Mouse (Mus musculus): Measurements from ENCODE around the gene Gm3002.
"Not testable (repeated sequence)": the region's sequence is repeated elsewhere in the genome, so short reads cannot be mapped to it uniquely, and the experiment has no call there.

DNA sequence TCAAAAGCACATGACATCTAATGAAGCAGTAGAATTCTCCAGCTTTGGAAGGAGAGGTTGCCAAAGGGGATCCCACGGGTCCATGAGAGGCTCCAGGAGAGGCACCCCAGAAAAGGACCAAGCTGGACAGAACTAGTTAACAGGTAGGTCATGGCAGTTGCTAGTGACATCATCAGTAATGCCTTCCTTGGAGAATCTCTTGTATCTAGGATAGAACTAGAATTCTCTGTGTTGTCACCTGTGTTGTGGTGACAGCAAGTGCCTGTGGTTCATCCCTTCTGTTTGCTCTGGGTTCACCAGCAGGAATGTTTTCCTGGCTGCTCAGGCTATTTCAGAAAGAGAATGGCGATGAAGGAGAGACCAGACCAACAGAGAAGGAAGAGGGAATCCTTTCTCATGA, 153.4 kb downstream of the Gm3002 start, which contains the start of gene Gm3095:
- TF ChIP-seq CTCF (conservative IDR thresholded peaks at IDR 0.05; ENCODE audit: low read length); POU5F1 (IDR thresholded peaks at IDR 0.05; ENCODE audit: borderline replicate concordance, low read length): not testable (repeated sequence)

All from E14TG2a.4 (cell line).